Mouse (Mus musculus) kidney, adult 9 months (tissue): ENCODE measurements around the gene Gldc.
"Not testable (repeated sequence)": the region's sequence is repeated elsewhere in the genome, so short reads cannot be mapped to it uniquely, and the experiment has no call there.

Experiments
- DNase-seq: peaks from one replicate; pipeline ENCODE4 v3.0.0; 2022

The Gldc gene

GRCm38 (mm10) chr19:30174919-30175571 lies at the start of gene Gldc:
Gene Gldc, minus strand, starts transcription at chr19:30175429.
- DNase-seq: peak; percentile 71

- DNase-seq: not testable (repeated sequence)
Observed at GRCm38 (mm10) chr19:30222593-30222992, 47.4 kb upstream of the Gldc start.

- DNase-seq: peak; percentile 63
Observed at GRCm38 (mm10) chr19:30217335-30217734, 42.1 kb upstream of the Gldc start.

- DNase-seq: no peak
Observed at GRCm38 (mm10) chr19:30216186-30216585, 41.0 kb upstream of the Gldc start.

- not testable (repeated sequence) for DNase-seq
Observed at GRCm38 (mm10) chr19:30215736-30216135, 40.5 kb upstream of the Gldc start.

GRCm38 (mm10) chr19:30214026-30214425 lies 38.8 kb upstream of the Gldc start:
- DNase-seq: no peak

GRCm38 (mm10) chr19:30209006-30209405 lies 33.8 kb upstream of the Gldc start:
- not testable (repeated sequence) for DNase-seq

GRCm38 (mm10) chr19:30206981-30207380 lies 31.8 kb upstream of the Gldc start:
- DNase-seq: no peak

GRCm38 (mm10) chr19:30205874-30206273 lies 30.6 kb upstream of the Gldc start:
- no peak for DNase-seq

- DNase-seq: peak; percentile 44
Observed at GRCm38 (mm10) chr19:30205159-30205816, 30.1 kb upstream of the Gldc start.

GRCm38 (mm10) chr19:30202177-30202576 lies 26.9 kb upstream of the Gldc start:
- DNase-seq: peak; percentile 87

GRCm38 (mm10) chr19:30194999-30195398 lies 19.8 kb upstream of the Gldc start:
- DNase-seq: no peak

- DNase-seq: no peak
Observed at GRCm38 (mm10) chr19:30187232-30187631, 12.0 kb upstream of the Gldc start.

GRCm38 (mm10) chr19:30185536-30185935 lies 10.3 kb upstream of the Gldc start:
- DNase-seq: no peak

- no peak for DNase-seq
Observed at GRCm38 (mm10) chr19:30179979-30180378, 4.8 kb upstream of the Gldc start.

- peak; percentile 27 for DNase-seq
Observed at GRCm38 (mm10) chr19:30174074-30174670, 1.1 kb downstream of the Gldc start.

GRCm38 (mm10) chr19:30171346-30172055 lies 3.7 kb downstream of the Gldc start:
- peak; percentile 40 for DNase-seq

- DNase-seq: peak; percentile 71
Observed at GRCm38 (mm10) chr19:30170319-30170718, 4.9 kb downstream of the Gldc start.

GRCm38 (mm10) chr19:30166801-30167505 lies 8.3 kb downstream of the Gldc start:
- DNase-seq: peak; percentile 89

GRCm38 (mm10) chr19:30164228-30164627 lies 11.0 kb downstream of the Gldc start:
- no peak for DNase-seq

GRCm38 (mm10) chr19:30162808-30163207 lies 12.4 kb downstream of the Gldc start:
- DNase-seq: peak; percentile 90

- peak; percentile 45 for DNase-seq
Observed at GRCm38 (mm10) chr19:30160021-30160420, 15.2 kb downstream of the Gldc start.

GRCm38 (mm10) chr19:30158189-30158588 lies 17.0 kb downstream of the Gldc start:
- DNase-seq: no peak
